Mouse (Mus musculus): ENCODE measurements around the gene Lama4. TPM values are rescaled to one million over a fixed set of nuclear protein-coding genes. Genes with fewer than 3 reads are reported as not detected.

The Lama4 gene
- polyA plus RNA-seq, 1 experiment from 2014 or later, result 46.0 TPM

GRCm38 (mm10) chr10:39121412-39121811 is 156.1 kb downstream of the Lama4 start:
- WGBS, result 33% methylated on average over 4 of the region's 4 CpGs
- no peak overlapping the region for H3K27ac ChIP-seq
- H3K4me3 ChIP-seq (replicated peaks; ENCODE audit: low read depth, low read length), result no peak overlapping the region
- ATAC-seq (replicated peaks; ENCODE audit: low FRiP score, low read depth), result no peak
- no peaks in the 10 kb centered on the region for H3K27me3 ChIP-seq (ENCODE audit: insufficient read depth, low read length)
- H3K4me1 ChIP-seq (replicated peaks; ENCODE audit: insufficient read depth, low read length), result no peaks in the 10 kb centered on the region
- no peaks in the 10 kb centered on the region for H3K9me3 ChIP-seq (replicated peaks; ENCODE audit: low read length)
- no peak overlapping the region for H3K9ac ChIP-seq (ENCODE audit: low read depth, low read length)
- TF ChIP-seq CTCF (IDR thresholded peaks at IDR 0.05; ENCODE audit: low read depth), result peak; percentile 69
- no peak overlapping the region for H3K4me2 ChIP-seq (ENCODE audit: low read length)
- no peaks in the 10 kb centered on the region for H3K36me3 ChIP-seq (ENCODE audit: insufficient read depth, low read length)
- peak; percentile 78 for DNase-seq (ENCODE audit: low spot score)

GRCm38 (mm10) chr10:39133462-39134310 is 168.4 kb downstream of the Lama4 start, which contains the start of the genes Fam229b and Tube1:
Gene Fam229b, minus strand, starts transcription at chr10:39133914.
Gene Tube1, plus strand, starts transcription at chr10:39133976.
- 5% methylated on average over 47 of the region's 47 CpGs for WGBS
- ATAC-seq (replicated peaks; ENCODE audit: low FRiP score, low read depth) (peak; percentile 93), DNase-seq (ENCODE audit: low spot score) (peak; percentile 99)
- H3K9ac ChIP-seq (ENCODE audit: low read depth, low read length), result peak within 1 kb of the TSS; percentile 60
- H3K36me3 ChIP-seq (ENCODE audit: insufficient read depth, low read length), result no peaks in the 10 kb centered on the region
- peak within 1 kb of the TSS; percentile 92 for H3K4me2 ChIP-seq (ENCODE audit: low read length)
- H3K4me1 ChIP-seq (replicated peaks; ENCODE audit: insufficient read depth, low read length), result no peaks in the 10 kb centered on the region
- no peaks in the 10 kb centered on the region for H3K27me3 ChIP-seq (ENCODE audit: insufficient read depth, low read length)
- H3K4me3 ChIP-seq (replicated peaks; ENCODE audit: low read depth, low read length), result peak within 1 kb of the TSS; percentile 64
- no peak for TF ChIP-seq CTCF (IDR thresholded peaks at IDR 0.05; ENCODE audit: low read depth)
- H3K9me3 ChIP-seq (replicated peaks; ENCODE audit: low read length), result no peaks in the 10 kb centered on the region
- no peak within 1 kb of the TSS for H3K27ac ChIP-seq

GRCm38 (mm10) chr10:39137766-39138165 is 172.5 kb downstream of the Lama4 start:
- Histone ChIP-seq H3K4me1 (replicated peaks; ENCODE audit: insufficient read depth, low read length) (no peaks in the 10 kb centered on the region), H3K4me2 (ENCODE audit: low read length) (no peak overlapping the region), H3K9me3 (replicated peaks; ENCODE audit: low read length) (no peaks in the 10 kb centered on the region), H3K27me3 (ENCODE audit: insufficient read depth, low read length) (no peaks in the 10 kb centered on the region), H3K36me3 (ENCODE audit: insufficient read depth, low read length) (0 out of 2 replicates have a peak, but pooled peaks cover 7% of the 10 kb centered on the region), H3K4me3 (replicated peaks; ENCODE audit: low read depth, low read length) (no peak overlapping the region), H3K27ac (no peak overlapping the region), H3K9ac (ENCODE audit: low read depth, low read length) (no peak overlapping the region)
- DNase-seq (ENCODE audit: low spot score) (no peak), ATAC-seq (replicated peaks; ENCODE audit: low FRiP score, low read depth) (no peak)
- TF ChIP-seq CTCF (IDR thresholded peaks at IDR 0.05; ENCODE audit: low read depth), result no peak
- WGBS, result 90% methylated on average over 3 of the region's 3 CpGs

GRCm38 (mm10) chr10:39138761-39139160 is 173.4 kb downstream of the Lama4 start:
- 85% methylated on average over 6 of the region's 6 CpGs for WGBS
- Histone ChIP-seq H3K27me3 (ENCODE audit: insufficient read depth, low read length) (no peaks in the 10 kb centered on the region), H3K27ac (no peak overlapping the region), H3K4me1 (replicated peaks; ENCODE audit: insufficient read depth, low read length) (no peaks in the 10 kb centered on the region), H3K9ac (ENCODE audit: low read depth, low read length) (no peak overlapping the region), H3K9me3 (replicated peaks; ENCODE audit: low read length) (no peaks in the 10 kb centered on the region), H3K4me3 (replicated peaks; ENCODE audit: low read depth, low read length) (no peak overlapping the region), H3K4me2 (ENCODE audit: low read length) (no peak overlapping the region), H3K36me3 (ENCODE audit: insufficient read depth, low read length) (0 out of 2 replicates have a peak, but pooled peaks cover 7% of the 10 kb centered on the region)
- no peak for TF ChIP-seq CTCF (IDR thresholded peaks at IDR 0.05; ENCODE audit: low read depth)
- DNase-seq (ENCODE audit: low spot score) (no peak), ATAC-seq (replicated peaks; ENCODE audit: low FRiP score, low read depth) (no peak)

GRCm38 (mm10) chr10:39140843-39141242 is 175.5 kb downstream of the Lama4 start:
- Histone ChIP-seq H3K4me1 (replicated peaks; ENCODE audit: insufficient read depth, low read length) (no peaks in the 10 kb centered on the region), H3K9ac (ENCODE audit: low read depth, low read length) (no peak overlapping the region), H3K4me2 (ENCODE audit: low read length) (no peak overlapping the region), H3K9me3 (replicated peaks; ENCODE audit: low read length) (no peaks in the 10 kb centered on the region), H3K4me3 (replicated peaks; ENCODE audit: low read depth, low read length) (no peak overlapping the region), H3K27me3 (ENCODE audit: insufficient read depth, low read length) (no peaks in the 10 kb centered on the region), H3K36me3 (ENCODE audit: insufficient read depth, low read length) (0 out of 2 replicates have a peak, but pooled peaks cover 7% of the 10 kb centered on the region), H3K27ac (no peak overlapping the region)
- DNase-seq (ENCODE audit: low spot score) (no peak), ATAC-seq (replicated peaks; ENCODE audit: low FRiP score, low read depth) (no peak)
- 67% methylated on average over 14 of the region's 14 CpGs for WGBS
- no peak for TF ChIP-seq CTCF (IDR thresholded peaks at IDR 0.05; ENCODE audit: low read depth)

- Histone ChIP-seq H3K9ac (ENCODE audit: low read depth, low read length) (no peak overlapping the region), H3K27me3 (ENCODE audit: insufficient read depth, low read length) (no peaks in the 10 kb centered on the region), H3K27ac (no peak overlapping the region), H3K36me3 (ENCODE audit: insufficient read depth, low read length) (0 out of 2 replicates have a peak, but pooled peaks cover 7% of the 10 kb centered on the region), H3K9me3 (replicated peaks; ENCODE audit: low read length) (no peaks in the 10 kb centered on the region), H3K4me1 (replicated peaks; ENCODE audit: insufficient read depth, low read length) (no peaks in the 10 kb centered on the region), H3K4me2 (ENCODE audit: low read length) (no peak overlapping the region), H3K4me3 (replicated peaks; ENCODE audit: low read depth, low read length) (no peak overlapping the region)
- TF ChIP-seq CTCF (IDR thresholded peaks at IDR 0.05; ENCODE audit: low read depth), result no peak
- ATAC-seq (replicated peaks; ENCODE audit: low FRiP score, low read depth) (no peak), DNase-seq (ENCODE audit: low spot score) (no peak)
- WGBS, result 87% methylated on average over 2 of the region's 2 CpGs
Observed at GRCm38 (mm10) chr10:39141401-39141800, 176.1 kb downstream of the Lama4 start.

All from kidney, postnatal 0 days (tissue).